Mouse (Mus musculus) lung, postnatal 0 days (tissue): ENCODE data around the gene Ilf2.

Source experiments
- CTCF ChIP-seq: IDR thresholded peaks from 2 replicates; pipeline ENCODE4 v1.5.1; 2016; ENCODE audit warnings: antibody characterized with exemption, mild to moderate bottlenecking
- EP300 ChIP-seq: IDR thresholded peaks from 2 replicates; pipeline ENCODE4 v1.6.1; 2016; ENCODE audit warnings: antibody characterized with exemption, mild to moderate bottlenecking, control low read depth

- TF ChIP-seq CTCF, result no peak
- TF ChIP-seq EP300, result no peak
Measured at GRCm38 (mm10) chr3:90454931-90455330, 21.0 kb upstream of the Ilf2 start.
